Mouse (Mus musculus): Measurements from ENCODE around the gene Rcan2. TPM values are rescaled to one million over a fixed set of nuclear protein-coding genes. Genes with fewer than 3 reads are reported as not detected.

Rcan2 gene
- polyA plus RNA-seq, 1 experiment from 2014 or later: 26.6 TPM

- Histone ChIP-seq H3K9ac (no peak overlapping the region), H3K4me2 (no peak overlapping the region), H3K27ac (no peak overlapping the region), H3K4me1 (no peaks in the 10 kb centered on the region), H3K36me3 (replicated peaks) (no peaks in the 10 kb centered on the region), H3K4me3 (replicated peaks) (no peak overlapping the region), H3K27me3 (no peaks in the 10 kb centered on the region), H3K9me3 (no peaks in the 10 kb centered on the region)
- WGBS: 77% methylated on average over 4 of the region's 4 CpGs
- no peak for ATAC-seq (ENCODE audit: low FRiP score)
Measured at GRCm38 (mm10) chr17:43897346-43897745, 96.2 kb downstream of the Rcan2 start.

- no peak for ATAC-seq (ENCODE audit: low FRiP score)
- Histone ChIP-seq H3K27ac (no peak overlapping the region), H3K27me3 (no peaks in the 10 kb centered on the region), H3K36me3 (replicated peaks) (no peaks in the 10 kb centered on the region), H3K9ac (no peak overlapping the region), H3K4me3 (replicated peaks) (no peak overlapping the region), H3K9me3 (no peaks in the 10 kb centered on the region), H3K4me2 (no peak overlapping the region), H3K4me1 (no peaks in the 10 kb centered on the region)
- 86% methylated on average over 4 of the region's 4 CpGs for WGBS
Measured at GRCm38 (mm10) chr17:43899405-43900092, 98.4 kb downstream of the Rcan2 start.

- Histone ChIP-seq H3K4me3 (replicated peaks) (no peak overlapping the region), H3K4me1 (no peaks in the 10 kb centered on the region), H3K4me2 (no peak overlapping the region), H3K9ac (no peak overlapping the region), H3K27me3 (no peaks in the 10 kb centered on the region), H3K9me3 (no peaks in the 10 kb centered on the region), H3K27ac (no peak overlapping the region), H3K36me3 (replicated peaks) (no peaks in the 10 kb centered on the region)
- no peak for ATAC-seq (ENCODE audit: low FRiP score)
- WGBS: 72% methylated on average over 1 of the region's 1 CpGs
Measured at GRCm38 (mm10) chr17:43900133-43900532, 99.0 kb downstream of the Rcan2 start.

GRCm38 (mm10) chr17:43901474-43901873, 100.3 kb downstream of the Rcan2 start:
- Histone ChIP-seq H3K27ac (no peak overlapping the region), H3K27me3 (no peaks in the 10 kb centered on the region), H3K4me1 (no peaks in the 10 kb centered on the region), H3K4me3 (replicated peaks) (no peak overlapping the region), H3K36me3 (replicated peaks) (no peaks in the 10 kb centered on the region), H3K9me3 (no peaks in the 10 kb centered on the region), H3K4me2 (no peak overlapping the region), H3K9ac (no peak overlapping the region)
- no peak for ATAC-seq (ENCODE audit: low FRiP score)
- WGBS: 94% methylated on average over 3 of the region's 3 CpGs

- Histone ChIP-seq H3K27ac (no peak overlapping the region), H3K4me1 (no peaks in the 10 kb centered on the region), H3K36me3 (replicated peaks) (no peaks in the 10 kb centered on the region), H3K9ac (no peak overlapping the region), H3K27me3 (no peaks in the 10 kb centered on the region), H3K9me3 (no peaks in the 10 kb centered on the region), H3K4me2 (no peak overlapping the region), H3K4me3 (replicated peaks) (no peak overlapping the region)
- no peak for ATAC-seq (ENCODE audit: low FRiP score)
- 88% methylated on average over 9 of the region's 9 CpGs for WGBS
Measured at GRCm38 (mm10) chr17:43903807-43904771, 102.9 kb downstream of the Rcan2 start.

GRCm38 (mm10) chr17:43904896-43905295, 103.7 kb downstream of the Rcan2 start:
- H3K27ac ChIP-seq: no peak overlapping the region
- no peak overlapping the region for H3K9ac ChIP-seq
- 93% methylated on average over 7 of the region's 7 CpGs for WGBS
- H3K27me3 ChIP-seq: no peaks in the 10 kb centered on the region
- no peak overlapping the region for H3K4me2 ChIP-seq
- no peaks in the 10 kb centered on the region for H3K36me3 ChIP-seq (replicated peaks)
- H3K4me3 ChIP-seq (replicated peaks): no peak overlapping the region
- ATAC-seq (ENCODE audit: low FRiP score): no peak
- H3K4me1 ChIP-seq: no peaks in the 10 kb centered on the region
- no peaks in the 10 kb centered on the region for H3K9me3 ChIP-seq

- no peak overlapping the region for H3K4me2 ChIP-seq
- H3K4me1 ChIP-seq: no peaks in the 10 kb centered on the region
- H3K27me3 ChIP-seq: no peaks in the 10 kb centered on the region
- ATAC-seq (ENCODE audit: low FRiP score): no peak
- no peak overlapping the region for H3K4me3 ChIP-seq (replicated peaks)
- no peaks in the 10 kb centered on the region for H3K36me3 ChIP-seq (replicated peaks)
- H3K9me3 ChIP-seq: no peaks in the 10 kb centered on the region
- no peak overlapping the region for H3K27ac ChIP-seq
- H3K9ac ChIP-seq: no peak overlapping the region
Measured at GRCm38 (mm10) chr17:43906728-43907127, 105.6 kb downstream of the Rcan2 start.

- Histone ChIP-seq H3K4me2 (no peak overlapping the region), H3K9me3 (no peaks in the 10 kb centered on the region), H3K9ac (no peak overlapping the region), H3K4me3 (replicated peaks) (no peak overlapping the region), H3K4me1 (no peaks in the 10 kb centered on the region), H3K36me3 (replicated peaks) (no peaks in the 10 kb centered on the region), H3K27ac (no peak overlapping the region), H3K27me3 (no peaks in the 10 kb centered on the region)
- no peak for ATAC-seq (ENCODE audit: low FRiP score)
- 79% methylated on average over 8 of the region's 8 CpGs for WGBS
Measured at GRCm38 (mm10) chr17:43916128-43916527, 115.0 kb downstream of the Rcan2 start.

- H3K4me2 ChIP-seq: no peak overlapping the region
- no peak for ATAC-seq (ENCODE audit: low FRiP score)
- 75% methylated on average over 5 of the region's 5 CpGs for WGBS
Measured at GRCm38 (mm10) chr17:43917143-43917542, 116.0 kb downstream of the Rcan2 start.

GRCm38 (mm10) chr17:43929856-43930255, 128.7 kb downstream of the Rcan2 start:
- 95% methylated on average over 4 of the region's 4 CpGs for WGBS
- no peak overlapping the region for H3K27ac ChIP-seq
- no peak overlapping the region for H3K9ac ChIP-seq
- no peak overlapping the region for H3K4me3 ChIP-seq (replicated peaks)
- no peak for ATAC-seq (ENCODE audit: low FRiP score)
- H3K36me3 ChIP-seq (replicated peaks): no peaks in the 10 kb centered on the region
- H3K9me3 ChIP-seq: no peaks in the 10 kb centered on the region
- H3K4me2 ChIP-seq: no peak overlapping the region
- H3K27me3 ChIP-seq: no peaks in the 10 kb centered on the region
- H3K4me1 ChIP-seq: peaks cover 3% of the 10 kb centered on the region; the same call in 1 of the 2 replicates

More at GRCm38 (mm10) chr17:43917143-43917542, 116.0 kb downstream of the Rcan2 start:
- H3K4me3 ChIP-seq (replicated peaks): no peak overlapping the region
- H3K27me3 ChIP-seq: no peaks in the 10 kb centered on the region
- H3K9me3 ChIP-seq: no peaks in the 10 kb centered on the region
- no peak overlapping the region for H3K27ac ChIP-seq
- no peak overlapping the region for H3K9ac ChIP-seq
- no peaks in the 10 kb centered on the region for H3K36me3 ChIP-seq (replicated peaks)
- H3K4me1 ChIP-seq: no peaks in the 10 kb centered on the region

- no peaks in the 10 kb centered on the region for H3K9me3 ChIP-seq
- no peak overlapping the region for H3K4me3 ChIP-seq (replicated peaks)
- no peak overlapping the region for H3K27ac ChIP-seq
- H3K9ac ChIP-seq: no peak overlapping the region
- no peaks in the 10 kb centered on the region for H3K27me3 ChIP-seq
- no peaks in the 10 kb centered on the region for H3K36me3 ChIP-seq (replicated peaks)
- ATAC-seq (ENCODE audit: low FRiP score): no peak
- peaks cover 3% of the 10 kb centered on the region; the same call in 1 of the 2 replicates for H3K4me1 ChIP-seq
- no peak overlapping the region for H3K4me2 ChIP-seq
- 96% methylated on average over 11 of the region's 11 CpGs for WGBS
Measured at GRCm38 (mm10) chr17:43931731-43932130, 130.6 kb downstream of the Rcan2 start.

- no peak overlapping the region for H3K4me3 ChIP-seq (replicated peaks)
- H3K36me3 ChIP-seq (replicated peaks): no peaks in the 10 kb centered on the region
- H3K27ac ChIP-seq: no peak overlapping the region
- no peaks in the 10 kb centered on the region for H3K9me3 ChIP-seq
- H3K4me1 ChIP-seq: peaks cover 3% of the 10 kb centered on the region; the same call in 1 of the 2 replicates
- H3K27me3 ChIP-seq: no peaks in the 10 kb centered on the region
- H3K9ac ChIP-seq: no peak overlapping the region
- 80% methylated on average over 9 of the region's 9 CpGs for WGBS
- no peak overlapping the region for H3K4me2 ChIP-seq
- 0 out of 2 replicates have a peak, but pooled peaks have one; percentile 36 for ATAC-seq (ENCODE audit: low FRiP score)
Measured at GRCm38 (mm10) chr17:43934056-43934455, 132.9 kb downstream of the Rcan2 start.

Measured in forebrain, embryonic 12.5 days (tissue).